Mouse (Mus musculus): ENCODE data around the gene Chadl. TPM values are rescaled to one million over a fixed set of nuclear protein-coding genes. Genes with fewer than 3 reads are reported as not detected.
"Not testable (repeated sequence)": the region's sequence is repeated elsewhere in the genome, so short reads cannot be mapped to it uniquely, and the experiment has no call there.

The Chadl gene
- polyA plus RNA-seq, 1 experiment from 2014 or later, result 1.2 TPM

- H3K27ac ChIP-seq (ENCODE audit: low read length), result no peak overlapping the region
- 92% methylated on average over 11 of the region's 11 CpGs for WGBS
- no peak overlapping the region for H3K4me2 ChIP-seq (ENCODE audit: low read depth, low read length)
- peaks cover 77% of the 10 kb centered on the region for H3K36me3 ChIP-seq (ENCODE audit: control insufficient read depth, insufficient read depth)
- H3K9ac ChIP-seq (ENCODE audit: low read length), result no peak overlapping the region
- no peaks in the 10 kb centered on the region for H3K4me1 ChIP-seq (ENCODE audit: control insufficient read depth, insufficient read depth, low read length)
- no peak overlapping the region for H3K4me3 ChIP-seq (ENCODE audit: low read length)
- no peaks in the 10 kb centered on the region for H3K9me3 ChIP-seq (replicated peaks; ENCODE audit: control insufficient read depth, low read length)
- H3K27me3 ChIP-seq (ENCODE audit: control insufficient read depth, insufficient read depth, low read length), result no peaks in the 10 kb centered on the region
- ATAC-seq (replicated peaks; ENCODE audit: extremely low read depth, insufficient read depth, low FRiP score), result no peak
Observed at GRCm38 (mm10) chr15:81708991-81709390, 11.9 kb upstream of the Chadl start.

- Histone ChIP-seq H3K4me2 (ENCODE audit: low read depth, low read length) (no peak overlapping the region), H3K4me1 (ENCODE audit: control insufficient read depth, insufficient read depth, low read length) (no peaks in the 10 kb centered on the region), H3K4me3 (ENCODE audit: low read length) (no peak overlapping the region), H3K36me3 (ENCODE audit: control insufficient read depth, insufficient read depth) (peaks cover 36% of the 10 kb centered on the region), H3K9me3 (replicated peaks; ENCODE audit: control insufficient read depth, low read length) (no peaks in the 10 kb centered on the region), H3K9ac (ENCODE audit: low read length) (no peak overlapping the region), H3K27ac (ENCODE audit: low read length) (no peak overlapping the region), H3K27me3 (ENCODE audit: control insufficient read depth, insufficient read depth, low read length) (no peaks in the 10 kb centered on the region)
- WGBS, result 79% methylated on average over 3 of the region's 3 CpGs
- ATAC-seq (replicated peaks; ENCODE audit: extremely low read depth, insufficient read depth, low FRiP score), result no peak; the same call in 1 of the 2 replicates
Observed at GRCm38 (mm10) chr15:81703094-81703489, 6.0 kb upstream of the Chadl start.

GRCm38 (mm10) chr15:81702306-81703093 is 5.4 kb upstream of the Chadl start:
- Histone ChIP-seq H3K27ac (ENCODE audit: low read length) (no peak overlapping the region), H3K27me3 (ENCODE audit: control insufficient read depth, insufficient read depth, low read length) (no peaks in the 10 kb centered on the region), H3K4me2 (ENCODE audit: low read depth, low read length) (no peak overlapping the region), H3K4me1 (ENCODE audit: control insufficient read depth, insufficient read depth, low read length) (no peaks in the 10 kb centered on the region), H3K9ac (ENCODE audit: low read length) (no peak overlapping the region), H3K9me3 (replicated peaks; ENCODE audit: control insufficient read depth, low read length) (no peaks in the 10 kb centered on the region), H3K36me3 (ENCODE audit: control insufficient read depth, insufficient read depth) (peaks cover 32% of the 10 kb centered on the region), H3K4me3 (ENCODE audit: low read length) (no peak overlapping the region)
- ATAC-seq (replicated peaks; ENCODE audit: extremely low read depth, insufficient read depth, low FRiP score), result no peak
- WGBS, result 87% methylated on average over 13 of the region's 13 CpGs

GRCm38 (mm10) chr15:81701350-81701749 is 4.3 kb upstream of the Chadl start:
- H3K9me3 ChIP-seq (replicated peaks; ENCODE audit: control insufficient read depth, low read length); H3K4me3 ChIP-seq (ENCODE audit: low read length); H3K27me3 ChIP-seq (ENCODE audit: control insufficient read depth, insufficient read depth, low read length); H3K27ac ChIP-seq (ENCODE audit: low read length); H3K9ac ChIP-seq (ENCODE audit: low read length); H3K4me2 ChIP-seq (ENCODE audit: low read depth, low read length); ATAC-seq (replicated peaks; ENCODE audit: extremely low read depth, insufficient read depth, low FRiP score); H3K4me1 ChIP-seq (ENCODE audit: control insufficient read depth, insufficient read depth, low read length): not testable (repeated sequence)
- 74% methylated on average over 4 of the region's 4 CpGs for WGBS
- peaks cover 26% of the 10 kb centered on the region for H3K36me3 ChIP-seq (ENCODE audit: control insufficient read depth, insufficient read depth)

- Histone ChIP-seq H3K4me3 (ENCODE audit: low read length) (no peak overlapping the region), H3K27ac (ENCODE audit: low read length) (no peak overlapping the region), H3K4me1 (ENCODE audit: control insufficient read depth, insufficient read depth, low read length) (no peaks in the 10 kb centered on the region), H3K27me3 (ENCODE audit: control insufficient read depth, insufficient read depth, low read length) (peaks cover 7% of the 10 kb centered on the region; the same call in 1 of the 2 replicates), H3K9me3 (replicated peaks; ENCODE audit: control insufficient read depth, low read length) (no peaks in the 10 kb centered on the region), H3K36me3 (ENCODE audit: control insufficient read depth, insufficient read depth) (peaks cover 20% of the 10 kb centered on the region), H3K9ac (ENCODE audit: low read length) (no peak overlapping the region), H3K4me2 (ENCODE audit: low read depth, low read length) (no peak overlapping the region)
- WGBS, result 46% methylated on average over 8 of the region's 8 CpGs
- no peak for ATAC-seq (replicated peaks; ENCODE audit: extremely low read depth, insufficient read depth, low FRiP score)
Observed at GRCm38 (mm10) chr15:81700601-81701000, 3.5 kb upstream of the Chadl start.

GRCm38 (mm10) chr15:81700161-81700560 is 3.1 kb upstream of the Chadl start:
- Histone ChIP-seq H3K27ac (ENCODE audit: low read length) (no peak overlapping the region), H3K4me2 (ENCODE audit: low read depth, low read length) (no peak overlapping the region), H3K36me3 (ENCODE audit: control insufficient read depth, insufficient read depth) (peaks cover 15% of the 10 kb centered on the region), H3K9me3 (replicated peaks; ENCODE audit: control insufficient read depth, low read length) (no peaks in the 10 kb centered on the region), H3K27me3 (ENCODE audit: control insufficient read depth, insufficient read depth, low read length) (peaks cover 9% of the 10 kb centered on the region), H3K4me1 (ENCODE audit: control insufficient read depth, insufficient read depth, low read length) (no peaks in the 10 kb centered on the region), H3K9ac (ENCODE audit: low read length) (no peak overlapping the region), H3K4me3 (ENCODE audit: low read length) (no peak overlapping the region)
- 58% methylated on average over 2 of the region's 2 CpGs for WGBS
- no peak for ATAC-seq (replicated peaks; ENCODE audit: extremely low read depth, insufficient read depth, low FRiP score)

- no peak overlapping the region for H3K27ac ChIP-seq (ENCODE audit: low read length)
- no peak for ATAC-seq (replicated peaks; ENCODE audit: extremely low read depth, insufficient read depth, low FRiP score)
- H3K9me3 ChIP-seq (replicated peaks; ENCODE audit: control insufficient read depth, low read length), result no peaks in the 10 kb centered on the region
- WGBS, result 62% methylated on average over 2 of the region's 2 CpGs
- peaks cover 7% of the 10 kb centered on the region for H3K4me1 ChIP-seq (ENCODE audit: control insufficient read depth, insufficient read depth, low read length)
- H3K4me3 ChIP-seq (ENCODE audit: low read length), result no peak overlapping the region
- no peak overlapping the region for H3K9ac ChIP-seq (ENCODE audit: low read length)
- H3K4me2 ChIP-seq (ENCODE audit: low read depth, low read length), result no peak overlapping the region
- H3K36me3 ChIP-seq (ENCODE audit: control insufficient read depth, insufficient read depth), result peaks cover 1% of the 10 kb centered on the region
- peaks cover 16% of the 10 kb centered on the region for H3K27me3 ChIP-seq (ENCODE audit: control insufficient read depth, insufficient read depth, low read length)
Observed at GRCm38 (mm10) chr15:81698532-81698931, 1.4 kb upstream of the Chadl start.

- ATAC-seq (replicated peaks; ENCODE audit: extremely low read depth, insufficient read depth, low FRiP score), result no peak
Observed at GRCm38 (mm10) chr15:81697847-81698246, 760 bp upstream of the Chadl start.

GRCm38 (mm10) chr15:81694891-81695290 is 2.2 kb downstream of the Chadl start:
- Histone ChIP-seq H3K9me3 (replicated peaks; ENCODE audit: control insufficient read depth, low read length) (no peaks in the 10 kb centered on the region), H3K27ac (ENCODE audit: low read length) (no peak overlapping the region), H3K9ac (ENCODE audit: low read length) (peak overlapping the region; percentile 84), H3K27me3 (ENCODE audit: control insufficient read depth, insufficient read depth, low read length) (peaks cover 37% of the 10 kb centered on the region), H3K4me2 (ENCODE audit: low read depth, low read length) (peak overlapping the region; percentile 99), H3K36me3 (ENCODE audit: control insufficient read depth, insufficient read depth) (no peaks in the 10 kb centered on the region), H3K4me3 (ENCODE audit: low read length) (peak overlapping the region; percentile 67), H3K4me1 (ENCODE audit: control insufficient read depth, insufficient read depth, low read length) (peaks cover 10% of the 10 kb centered on the region)
- 27% methylated on average over 19 of the region's 19 CpGs for WGBS
- no peak for ATAC-seq (replicated peaks; ENCODE audit: extremely low read depth, insufficient read depth, low FRiP score)

More at GRCm38 (mm10) chr15:81697847-81698246, 760 bp upstream of the Chadl start:
- no peak overlapping the region for H3K4me3 ChIP-seq (ENCODE audit: low read length)
- H3K36me3 ChIP-seq (ENCODE audit: control insufficient read depth, insufficient read depth), result no peaks in the 10 kb centered on the region
- no peak overlapping the region for H3K4me2 ChIP-seq (ENCODE audit: low read depth, low read length)
- H3K27me3 ChIP-seq (ENCODE audit: control insufficient read depth, insufficient read depth, low read length), result peaks cover 22% of the 10 kb centered on the region
- peaks cover 10% of the 10 kb centered on the region for H3K4me1 ChIP-seq (ENCODE audit: control insufficient read depth, insufficient read depth, low read length)
- H3K27ac ChIP-seq (ENCODE audit: low read length), result no peak overlapping the region
- no peak overlapping the region for H3K9ac ChIP-seq (ENCODE audit: low read length)
- WGBS, result 44% methylated on average over 3 of the region's 3 CpGs
- no peaks in the 10 kb centered on the region for H3K9me3 ChIP-seq (replicated peaks; ENCODE audit: control insufficient read depth, low read length)
